Mouse (Mus musculus): ENCODE measurements around the gene Vmn1r128.
"Not testable (repeated sequence)": the region's sequence is repeated elsewhere in the genome, so short reads cannot be mapped to it uniquely, and the experiment has no call there.

The Vmn1r128 gene

DNA sequence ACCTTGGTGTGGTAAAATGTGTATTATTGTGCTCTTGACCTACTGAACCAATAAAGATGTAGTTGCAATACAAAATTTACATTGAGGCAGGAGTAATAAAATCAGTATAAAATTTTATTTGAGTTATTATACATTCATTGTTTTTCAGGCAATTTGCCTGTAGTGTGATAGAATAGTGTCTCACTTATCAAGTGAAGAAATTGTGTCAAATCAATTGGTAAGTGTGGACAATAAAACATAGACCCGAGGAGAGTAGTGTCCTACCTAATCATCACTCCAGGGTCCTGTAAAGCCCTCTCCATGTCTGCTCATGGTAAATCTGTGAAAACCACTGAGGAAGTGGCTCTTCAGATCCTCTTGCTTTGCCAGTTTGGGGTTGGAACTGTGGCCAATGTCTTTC, at the start of gene Vmn1r128:
TSS of gene Vmn1r128 (plus strand) at position 301 of the 400 bp plus-strand sequence.
- in situ Hi-C loops (cut with MboI, MseI), result loop anchor here (25.0 kb wide), 1 partner anchor 463 kb away; no protein-coding TSS in a partner anchor

DNA sequence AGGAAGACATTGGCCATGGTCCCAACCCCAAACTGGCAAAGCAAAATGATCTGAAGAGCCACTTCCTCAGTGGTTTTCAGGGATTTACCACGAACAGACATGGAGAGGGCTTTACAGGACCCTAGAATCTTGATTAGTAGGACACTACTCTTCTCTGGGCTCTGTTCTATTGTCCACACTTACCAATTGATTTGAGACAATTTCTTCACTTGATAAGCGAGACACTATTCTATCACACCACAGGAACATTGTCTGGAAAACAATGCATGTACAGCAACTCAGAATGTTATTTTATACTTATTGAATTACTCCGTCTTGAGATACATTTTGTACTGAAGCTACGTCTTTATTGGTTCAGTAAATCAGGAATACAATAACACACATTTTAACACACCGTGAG, 47.8 kb upstream of the Vmn1r128 start, which contains the start of gene Vmn1r126:
TSS of gene Vmn1r126 (minus strand) at position 101 of the 400 bp plus-strand sequence.
- in situ Hi-C loops (cut with MboI, MseI), result not testable (repeated sequence)

DNA sequence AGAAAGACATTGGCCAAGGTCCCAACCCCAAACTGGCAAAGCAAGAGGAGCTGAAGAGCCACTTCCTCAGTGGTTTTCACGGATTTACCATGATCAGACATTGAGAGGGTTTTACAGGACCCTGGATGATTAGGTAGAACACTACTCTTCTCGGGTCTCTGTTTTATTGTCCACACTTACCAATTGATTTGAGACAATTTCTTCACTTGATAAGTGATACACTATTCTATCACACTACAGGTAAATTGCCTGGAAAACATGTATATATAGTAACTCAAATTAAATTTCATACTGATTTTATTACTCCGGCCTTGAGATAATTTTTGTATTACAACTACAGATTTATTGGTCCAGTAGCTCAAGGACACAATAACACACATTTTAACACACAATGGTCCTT, 29.4 kb upstream of the Vmn1r128 start, which contains the start of gene Vmn1r127:
TSS of gene Vmn1r127 (minus strand) at position 101 of the 400 bp plus-strand sequence.
- in situ Hi-C loops (cut with MboI, MseI), result loop anchor here (10.0 kb wide), 1 partner anchor 1705 kb away; no protein-coding TSS in a partner anchor

- in situ Hi-C loops (cut with MboI, MseI), result not testable (repeated sequence)
Measured at GRCm38 (mm10) chr7:21361191-21361590, 12.0 kb downstream of the Vmn1r128 start, which contains the start of gene Vmn1r129. Vmn1r129 (minus strand) TSS chr7:21361291.

Measured in T-helper 1 cell (primary cell).